Mouse (Mus musculus) liver, embryonic 14 days (tissue): ENCODE results near the gene Defa25. TPM values are rescaled to one million over a fixed set of nuclear protein-coding genes. Genes with fewer than 3 reads are reported as not detected.

Source experiments
- polyA plus RNA-seq: library from polyadenylated mRNA; depleted of rRNA; stranded (reverse); fragments of >200 nt; gene quantifications from 2 replicates; pipeline ENCODE4 v1.2.3, GENCODE M21; 2012; rRNA removed

Gene Defa25
- polyA plus RNA-seq, result not detected in 2 replicates

DNA sequence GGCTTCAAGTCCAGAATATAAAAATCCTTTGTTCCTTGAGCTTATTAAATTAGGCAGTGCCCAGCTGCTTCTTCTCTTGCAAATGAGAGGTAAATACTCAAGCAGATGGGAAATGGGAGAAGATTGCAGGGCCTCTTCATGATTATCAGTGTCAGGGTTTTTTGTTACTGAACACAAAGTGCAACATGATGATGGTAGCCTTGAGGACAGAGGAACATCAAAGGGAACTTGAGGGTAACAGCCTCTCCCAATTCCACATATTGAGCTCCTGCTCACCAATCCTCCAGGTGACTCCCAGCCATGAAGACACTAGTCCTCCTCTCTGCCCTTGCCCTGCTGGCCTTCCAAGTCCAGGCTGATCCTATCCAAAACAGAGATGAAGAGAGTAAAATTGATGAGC, at the start of gene Defa25:
Defa25 (plus strand) TSS at position 301 of the 400 bp plus-strand sequence.

DNA sequence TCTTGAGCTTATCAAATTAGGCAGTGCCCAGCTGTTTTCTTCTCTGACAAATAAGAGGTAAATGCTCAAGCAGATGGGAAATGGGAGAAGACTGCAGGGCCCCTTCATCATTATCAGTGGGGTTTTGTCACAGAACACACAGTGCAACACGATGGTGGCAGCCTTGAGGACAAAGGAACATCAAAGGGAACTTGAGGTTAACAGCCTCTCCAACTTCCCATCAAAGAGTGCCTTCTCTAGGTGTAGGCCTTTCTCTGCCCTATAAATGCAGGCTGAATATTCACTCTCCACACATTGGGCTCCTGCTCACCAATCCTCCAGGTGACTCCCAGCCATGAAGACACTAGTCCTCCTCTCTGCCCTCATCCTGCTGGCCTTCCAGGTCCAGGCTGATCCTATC, 29.5 kb upstream of the Defa25 start, which contains the start of gene Defa23:
Defa23 (plus strand) TSS at position 301 of the 400 bp plus-strand sequence.

DNA sequence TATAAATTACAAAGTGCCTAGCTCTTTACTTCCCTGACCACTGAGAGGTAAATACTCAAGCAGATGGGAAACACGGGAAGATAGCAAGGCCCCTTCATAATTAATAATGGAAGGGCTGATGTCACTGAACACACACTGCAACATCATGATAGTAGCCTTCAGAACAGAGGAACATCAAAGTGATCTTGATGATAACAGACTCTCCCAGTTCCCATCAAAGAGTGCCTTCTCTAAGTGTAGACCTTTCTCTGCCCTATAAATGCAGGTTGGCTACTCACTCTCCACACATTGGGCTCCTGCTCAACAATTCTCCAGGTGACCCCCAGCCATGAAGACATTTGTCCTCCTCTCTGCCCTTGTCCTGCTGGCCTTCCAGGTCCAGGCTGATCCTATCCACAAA, 19.5 kb upstream of the Defa25 start, which contains the start of gene Defa35:
Defa35 (plus strand) TSS at position 301 of the 400 bp plus-strand sequence.

DNA sequence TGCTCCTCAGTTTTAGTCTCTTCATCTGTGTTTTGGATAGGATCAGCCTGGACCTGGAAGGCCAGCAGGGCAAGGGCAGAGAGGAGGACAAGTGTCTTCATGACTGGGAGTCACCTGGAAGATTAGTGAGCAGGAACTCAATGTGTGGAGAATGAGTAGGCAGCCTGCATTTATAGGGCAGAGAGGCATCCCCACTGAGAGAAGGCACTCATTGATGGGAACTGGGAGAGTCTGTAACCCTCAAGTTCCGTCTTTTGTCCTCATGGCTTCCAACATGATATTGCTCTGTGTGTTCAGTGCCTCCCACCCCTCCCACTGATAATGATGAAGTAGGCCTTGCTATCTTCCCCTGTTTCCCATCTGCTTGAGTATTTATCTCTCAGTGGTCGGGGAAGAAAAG, 11.7 kb downstream of the Defa25 start, which contains the start of gene Gm14851:
Gm14851 (minus strand) TSS at position 101 of the 400 bp plus-strand sequence.

DNA sequence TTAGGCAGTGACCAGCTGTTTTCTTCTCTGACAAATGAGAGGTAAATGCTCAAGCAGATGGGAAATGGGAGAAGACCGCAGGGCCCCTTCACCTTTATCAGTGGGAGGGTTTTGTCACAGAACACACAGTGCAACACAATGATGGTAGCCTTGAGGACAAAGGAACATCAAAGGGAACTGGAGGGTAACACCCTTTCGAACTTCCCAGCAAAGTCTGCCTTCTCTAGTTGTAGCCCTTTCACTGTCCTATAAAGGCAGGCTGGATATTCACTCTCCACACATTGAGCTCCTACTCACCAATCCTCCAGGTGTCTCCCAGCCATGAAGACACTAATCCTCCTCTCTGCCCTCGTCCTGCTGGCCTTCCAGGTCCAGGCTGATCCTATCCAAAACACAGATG, 50.1 kb downstream of the Defa25 start, which contains the start of gene Defa30:
Defa30 (plus strand) TSS at position 301 of the 400 bp plus-strand sequence.

Other genes with a start within 250 kb of the Defa25 start
- gene Defb33, start 191.8 kb upstream of the Defa25 start, polyA plus RNA-seq, result not detected in 2 replicates
- not detected in 2 replicates for gene Gm15056, start 181.8 kb upstream of the Defa25 start, polyA plus RNA-seq
- gene Gm6040, start 162.4 kb upstream of the Defa25 start, polyA plus RNA-seq, result not detected in 2 replicates
- not detected in 2 replicates for gene AY761185, start 139.7 kb upstream of the Defa25 start, polyA plus RNA-seq
- gene Defa21, start 58.9 kb upstream of the Defa25 start, polyA plus RNA-seq, result not detected in 2 replicates
- not detected in 2 replicates for gene Defa23, start 29.4 kb upstream of the Defa25 start, polyA plus RNA-seq
- not detected in 2 replicates for gene Defa35, start 19.4 kb upstream of the Defa25 start, polyA plus RNA-seq
- not detected in 2 replicates for gene Gm14851, start 11.6 kb downstream of the Defa25 start, polyA plus RNA-seq
- not detected in 2 replicates for gene Defa30, start 50.2 kb downstream of the Defa25 start, polyA plus RNA-seq
- gene Defa22, start 77.8 kb downstream of the Defa25 start, polyA plus RNA-seq, result not detected in 2 replicates
- not detected in 2 replicates for gene Defa31, start 107.2 kb downstream of the Defa25 start, polyA plus RNA-seq
- not detected in 2 replicates for gene Gm15293, start 117.1 kb downstream of the Defa25 start, polyA plus RNA-seq
- not detected in 2 replicates for gene Gm15292, start 165.3 kb downstream of the Defa25 start, polyA plus RNA-seq
- gene Defa27, start 231.1 kb downstream of the Defa25 start, polyA plus RNA-seq, result not detected in 2 replicates
- not detected in 2 replicates for gene Defa29, start 242.6 kb downstream of the Defa25 start, polyA plus RNA-seq